Mouse (Mus musculus) cerebellum, postnatal 14 days (tissue): ENCODE data around the gene B430305J03Rik.

Experiments used
- DNase-seq, 2 experiments: peaks; one replicate each; pipeline ENCODE4 v3.0.0; 2021; ENCODE audit warnings: mixed read lengths in 2 of 2

The B430305J03Rik gene

DNA sequence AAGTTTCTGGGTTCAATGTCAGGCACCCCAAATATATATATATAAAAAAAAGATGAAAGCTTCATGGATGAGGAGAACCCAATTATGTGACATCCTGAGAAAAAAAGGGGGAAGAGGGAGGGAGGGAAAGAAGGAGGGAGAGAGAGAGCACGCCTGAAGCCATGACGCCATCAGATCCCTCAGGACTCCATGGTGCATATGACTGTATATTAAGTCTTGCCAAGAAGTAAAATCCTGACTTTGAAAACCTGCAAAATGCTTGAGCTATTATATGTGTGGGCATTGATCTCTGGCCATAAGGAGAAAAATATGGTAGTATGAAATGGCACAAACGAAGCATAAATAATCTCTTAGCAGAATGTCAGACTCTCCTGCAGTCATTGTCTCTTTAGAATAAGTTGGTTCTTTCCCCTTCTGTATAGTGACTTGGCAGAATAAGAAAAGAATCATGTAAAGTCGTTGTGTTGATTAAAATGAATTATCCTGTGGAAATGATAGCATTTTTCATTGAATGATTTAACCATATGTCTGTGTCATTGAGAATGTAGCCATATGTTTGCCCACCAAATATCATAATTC lies 17.6 kb downstream of the B430305J03Rik start:
- no peak for DNase-seq

DNA sequence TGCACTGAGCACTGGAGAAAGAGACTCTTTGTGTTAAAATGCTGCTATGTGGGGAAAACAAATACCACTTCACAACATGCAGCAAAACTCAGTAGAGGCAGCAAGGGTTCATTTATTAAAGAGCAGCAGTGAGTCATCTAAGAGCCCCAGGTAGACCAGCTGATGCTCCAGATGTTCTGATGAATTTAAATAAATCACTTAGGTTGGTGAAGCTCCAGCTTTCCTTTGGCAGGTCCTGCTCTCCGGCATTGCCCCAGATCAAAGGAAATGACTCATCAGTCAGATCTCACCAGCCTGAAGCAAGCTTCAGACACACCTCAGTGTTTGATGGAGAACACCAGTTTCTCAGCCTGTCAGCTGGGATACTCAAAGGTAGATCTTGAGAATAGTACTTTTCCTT lies 20.1 kb downstream of the B430305J03Rik start:
- no peak for DNase-seq

DNA sequence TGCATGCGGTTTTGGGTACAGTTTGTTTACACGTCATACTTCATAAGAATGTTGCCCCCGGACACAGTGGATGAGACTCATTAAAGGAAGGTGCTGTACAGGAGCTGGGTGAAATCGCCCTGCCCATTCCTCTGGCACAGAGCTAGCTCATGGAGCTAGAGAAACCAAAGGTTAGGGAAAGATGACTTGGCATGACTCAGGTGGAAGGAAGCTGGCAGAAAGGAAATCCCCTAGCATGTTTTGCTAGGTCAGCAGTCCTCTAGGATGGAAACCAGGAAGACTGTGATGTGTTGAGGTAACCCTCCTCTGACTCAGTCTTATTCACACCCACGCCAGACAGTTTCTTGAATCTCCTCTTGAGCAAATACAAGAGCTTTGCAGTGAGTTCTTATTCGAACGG lies 21.7 kb downstream of the B430305J03Rik start:
- DNase-seq: no peak

- DNase-seq: no peak
These were observed 25.4 kb downstream of the B430305J03Rik start for GRCm38 (mm10) chr3:61340321-61340720.

DNA sequence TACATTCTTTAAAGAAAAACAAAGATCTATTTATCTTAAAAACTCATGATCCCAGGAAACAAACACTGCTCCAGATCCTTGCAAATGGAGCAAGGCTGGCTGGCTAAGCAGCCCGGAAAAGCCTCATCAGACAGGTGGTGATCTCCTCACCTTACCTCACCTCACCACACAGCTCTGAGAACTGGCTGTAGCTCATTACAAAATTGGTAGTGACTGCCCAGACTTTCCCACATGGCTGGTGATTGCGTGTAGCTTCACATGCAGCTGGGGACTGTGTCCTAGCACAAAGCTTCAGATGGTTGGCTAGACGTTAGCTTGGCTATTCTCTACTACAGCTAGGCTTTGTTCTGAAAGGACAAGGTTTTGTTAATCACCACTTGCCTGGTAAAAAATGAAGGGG lies 28.5 kb downstream of the B430305J03Rik start:
- DNase-seq: no peak

DNA sequence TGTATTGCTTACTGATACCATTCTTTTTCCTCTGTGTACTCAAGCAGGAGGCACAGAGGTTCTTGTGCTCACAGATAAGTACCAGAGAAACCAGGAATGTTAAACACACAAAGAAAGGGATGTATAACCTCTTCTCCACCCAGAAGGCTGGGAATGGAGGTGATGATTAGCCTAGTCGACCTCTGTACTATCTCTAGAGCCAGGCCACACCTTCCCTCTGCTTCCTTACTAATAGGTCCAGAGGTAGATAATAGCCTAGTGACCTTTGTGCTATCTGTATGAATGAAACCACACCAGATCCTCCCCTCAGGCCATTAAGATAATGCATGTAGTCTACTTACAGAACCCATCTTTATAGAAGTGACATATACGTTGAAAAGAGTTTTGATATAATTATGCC lies 29.5 kb downstream of the B430305J03Rik start:
- DNase-seq: no peak

DNA sequence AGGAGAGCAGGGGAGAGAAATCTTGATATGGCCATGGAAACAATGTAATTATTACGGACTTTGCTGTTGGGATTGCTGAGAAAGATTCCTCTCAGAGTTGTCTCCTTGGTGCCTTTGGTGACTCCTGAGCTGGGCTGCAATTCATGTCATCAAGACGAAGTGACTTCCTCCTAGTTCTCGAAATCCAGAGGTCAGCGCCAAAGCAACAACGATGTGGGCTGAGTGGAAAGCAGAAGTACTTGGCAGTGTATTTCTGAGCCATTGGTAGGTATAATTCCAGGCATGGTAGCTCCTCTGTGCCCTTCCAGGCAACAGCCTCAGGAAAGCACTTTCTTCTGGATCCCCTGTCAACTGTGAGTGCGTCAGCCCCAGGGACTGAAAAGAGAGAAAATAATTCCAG lies 44.1 kb downstream of the B430305J03Rik start:
- DNase-seq: no peak

GRCm38 (mm10) chr3:61320031-61320430 lies 45.7 kb downstream of the B430305J03Rik start:
- peak; percentile 27 to 28 for DNase-seq

DNA sequence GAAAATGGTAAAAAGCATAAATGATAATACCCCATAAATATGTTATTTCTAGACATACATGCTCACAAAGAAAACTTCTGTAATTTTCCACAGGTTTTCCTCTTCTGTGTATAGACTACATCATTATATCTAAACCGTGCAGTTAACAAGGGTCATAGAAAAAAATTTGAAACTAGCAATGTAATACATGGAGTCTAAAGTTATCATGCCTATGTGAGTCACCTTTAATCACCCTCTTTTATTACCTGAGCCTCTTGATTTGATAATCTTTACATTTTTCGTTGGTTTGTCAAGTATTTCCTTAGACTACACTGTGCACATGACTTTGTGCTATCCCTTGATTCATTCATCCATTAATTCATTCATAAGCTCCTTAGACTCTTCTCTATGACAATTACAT lies 50.7 kb downstream of the B430305J03Rik start:
- DNase-seq: no peak
